Mouse (Mus musculus) stomach, embryonic 15.5 days (tissue): ENCODE results near the gene Clpp. TPM values are rescaled to one million over a fixed set of nuclear protein-coding genes. Genes with fewer than 3 reads are reported as not detected.
A peak's percentile ranks its signal among the peaks of the same experiment; 100 is the strongest.

Experiments
- ATAC-seq: fragments of 200-750 bp; cut with Nextera tagmentation; 2 replicates; pipeline ENCODE4 v1.8.0; 2017; ENCODE audit warnings: low read depth, moderate number of reproducible peaks, moderate TSS enrichment; ENCODE audit not compliant: insufficient read depth, low FRiP score
- H3K27ac ChIP-seq: fragments of 300-500 bp; sonication (generic); 2 replicates; pipeline ENCODE4 v1.5.1; 2015; ENCODE audit warnings: mild to moderate bottlenecking, inconsistent platforms
- H3K27me3 ChIP-seq: fragments of 300-500 bp; sonication (generic); replicated peaks from 2 replicates; pipeline ENCODE4 v1.6.1; 2015; ENCODE audit warnings: inconsistent platforms
- H3K36me3 ChIP-seq: fragments of 300-500 bp; sonication (generic); 2 replicates; pipeline ENCODE4 v1.6.1; 2015; ENCODE audit warnings: inconsistent platforms
- H3K4me1 ChIP-seq: fragments of 300-500 bp; sonication (generic); 2 replicates; pipeline ENCODE4 v1.6.1; 2015; ENCODE audit warnings: inconsistent platforms
- H3K4me2 ChIP-seq: fragments of 300-500 bp; sonication (generic); 2 replicates; pipeline ENCODE4 v1.6.1; 2015; ENCODE audit warnings: mild to moderate bottlenecking, inconsistent platforms
- H3K4me3 ChIP-seq: fragments of 300-500 bp; sonication (generic); replicated peaks from 2 replicates; pipeline ENCODE4 v1.5.1; 2015; ENCODE audit warnings: inconsistent platforms
- H3K9ac ChIP-seq: fragments of 300-500 bp; sonication (generic); 2 replicates; pipeline ENCODE4 v1.6.1; 2015; ENCODE audit warnings: inconsistent platforms
- H3K9me3 ChIP-seq: fragments of 300-500 bp; sonication (generic); 2 replicates; pipeline ENCODE4 v1.6.1; 2016; ENCODE audit warnings: inconsistent platforms
- WGBS: fragments of 180-500 bp; shearing (Covaris S2); methylation state at CpG from one replicate; pipeline ENCODE4 v1.1.7; 2015; 5-methylcytosine and 5-hydroxymethylcytosine counted together
- polyA plus RNA-seq: library from polyadenylated mRNA; unstranded; fragments of >200 nt; fragmentation: Nextera tagmentation; extraction: Ambion mirVana; gene quantifications from 2 replicates; pipeline ENCODE4 v1.2.1, GENCODE M21; 2015

The Clpp gene
- polyA plus RNA-seq, 1 experiment from 2014 or later, result 144 TPM

DNA sequence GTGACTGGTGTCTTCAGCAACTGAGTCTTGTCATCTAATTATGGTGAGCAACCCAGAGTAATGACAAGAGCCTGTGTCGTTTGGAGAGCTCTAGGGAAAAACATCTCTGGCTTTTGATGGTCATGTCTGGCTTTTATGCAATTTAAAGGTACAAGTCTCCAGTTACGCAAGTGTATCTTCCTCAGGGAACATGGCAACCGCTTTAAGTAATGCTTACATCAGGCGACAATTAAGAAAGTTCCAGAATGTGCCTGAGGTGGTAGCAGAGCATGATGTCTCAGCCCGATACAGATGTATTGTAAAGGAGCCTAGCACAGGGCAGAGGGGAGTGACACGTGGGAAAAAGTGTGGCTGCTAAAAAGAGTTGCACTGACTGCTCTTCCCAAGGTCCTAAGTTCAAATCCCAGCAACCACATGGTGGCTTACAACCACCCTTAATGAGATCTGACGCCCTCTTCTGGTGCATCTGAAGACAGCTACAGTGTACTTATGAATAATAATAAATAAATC is 1.1 kb upstream of the Clpp start:
- Histone ChIP-seq H3K9ac (no peak overlapping the region), H3K36me3 (peaks cover 19% of the 10 kb centered on the region), H3K27ac (0 out of 2 replicates have a peak overlapping the region, but pooled peaks have one; percentile 79), H3K4me1 (peaks cover 6% of the 10 kb centered on the region), H3K4me3 (peak overlapping the region; percentile 78), H3K4me2 (peak overlapping the region; percentile 72), H3K9me3 (no peaks in the 10 kb centered on the region), H3K27me3 (no peaks in the 10 kb centered on the region)
- no peak for ATAC-seq
- 71% methylated on average over 7 of the region's 7 CpGs for whole genome bisulfite sequencing

DNA sequence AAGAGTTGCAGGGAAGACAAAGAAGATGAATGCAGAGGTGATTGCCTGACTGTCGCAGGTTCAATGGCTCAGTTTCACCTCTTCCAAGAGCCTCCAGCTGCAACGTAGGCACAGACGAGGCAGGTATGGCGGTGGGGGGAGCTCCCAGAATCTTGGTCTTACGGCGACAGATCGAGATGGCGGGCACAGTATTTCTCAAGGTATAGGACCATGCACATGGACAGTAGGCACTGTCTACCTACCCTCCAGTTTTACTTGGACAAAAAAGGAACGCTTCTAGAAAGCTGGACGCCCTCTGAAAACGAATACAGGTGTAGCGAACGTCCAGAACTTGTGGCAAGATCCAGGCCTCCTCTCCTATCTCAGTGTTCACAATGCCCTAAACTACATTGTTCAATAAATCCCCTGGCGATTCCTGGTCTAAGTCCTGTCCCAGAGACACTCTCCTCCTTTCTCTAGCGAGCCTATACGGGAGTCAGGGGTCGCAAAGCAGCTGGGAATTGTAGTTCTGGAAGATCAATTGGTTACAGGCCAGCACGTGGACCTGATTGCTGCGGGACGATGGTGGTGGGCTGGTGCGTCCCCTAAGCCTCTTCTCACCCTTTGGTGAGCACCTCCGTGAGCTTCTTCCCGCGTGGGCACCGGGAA is 514 bp upstream of the Clpp start:
- 2% methylated on average over 25 of the region's 25 CpGs for WGBS
- H3K36me3 ChIP-seq, result peaks cover 25% of the 10 kb centered on the region
- peak overlapping the region; percentile 78 for H3K4me3 ChIP-seq
- peaks cover 6% of the 10 kb centered on the region for H3K4me1 ChIP-seq
- ATAC-seq, result peak; percentile 92
- peak overlapping the region; percentile 79 for H3K27ac ChIP-seq
- H3K4me2 ChIP-seq, result peak overlapping the region; percentile 72
- peak overlapping the region; percentile 38; the same call in 1 of the 2 replicates for H3K9ac ChIP-seq
- H3K27me3 ChIP-seq, result no peaks in the 10 kb centered on the region
- H3K9me3 ChIP-seq, result no peaks in the 10 kb centered on the region

DNA sequence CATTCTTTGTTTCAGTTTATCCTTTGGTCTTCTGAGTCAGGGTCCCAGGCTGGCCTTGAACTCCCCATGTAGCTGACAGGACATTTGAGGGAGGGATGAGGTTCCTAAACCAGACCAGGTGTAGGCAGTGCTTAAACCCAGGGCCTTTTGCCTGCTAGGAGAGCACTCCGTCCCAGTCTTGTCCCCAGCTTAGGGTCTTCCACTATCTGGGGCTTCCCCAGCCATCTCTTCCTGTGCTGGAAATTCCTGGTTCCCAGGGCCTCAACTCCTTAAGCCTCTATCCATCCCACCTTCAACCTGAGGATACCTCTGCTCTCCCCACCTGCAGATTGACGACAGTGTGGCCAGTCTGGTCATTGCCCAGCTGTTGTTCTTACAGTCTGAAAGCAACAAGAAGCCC is 861 bp downstream of the Clpp start:
- ATAC-seq, result no peak
- peaks cover 25% of the 10 kb centered on the region for H3K36me3 ChIP-seq
- H3K4me1 ChIP-seq, result peaks cover 6% of the 10 kb centered on the region
- H3K27ac ChIP-seq, result no peak overlapping the region
- WGBS, result 62% methylated on average over 2 of the region's 2 CpGs
- H3K9ac ChIP-seq, result peak overlapping the region; percentile 75; the same call in 1 of the 2 replicates
- peak overlapping the region; percentile 78 for H3K4me3 ChIP-seq
- H3K4me2 ChIP-seq, result peak overlapping the region; percentile 72
- H3K27me3 ChIP-seq, result no peaks in the 10 kb centered on the region
- no peaks in the 10 kb centered on the region for H3K9me3 ChIP-seq

DNA sequence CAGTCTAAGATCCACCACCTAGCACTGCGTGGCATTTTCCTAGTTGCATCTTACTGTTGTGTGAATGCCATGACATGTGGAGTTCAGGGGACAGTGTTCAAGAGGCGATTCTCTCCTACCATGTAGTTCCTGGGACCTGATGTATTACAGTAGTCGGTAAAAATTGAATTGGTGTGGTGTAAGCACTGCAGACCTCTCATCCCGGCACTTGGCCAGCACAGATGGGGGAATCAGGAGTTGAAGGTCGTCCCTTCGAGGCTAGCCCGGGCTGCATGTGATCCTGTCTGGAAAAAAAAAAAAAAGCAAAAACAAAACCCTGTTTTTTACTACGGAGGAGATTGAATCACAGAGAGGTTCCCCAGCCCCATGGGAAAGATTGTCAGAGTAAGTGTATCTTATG is 4.9 kb downstream of the Clpp start:
- ATAC-seq, result no peak
- Histone ChIP-seq H3K27me3 (no peaks in the 10 kb centered on the region), H3K4me2 (no peak overlapping the region), H3K4me3 (no peak overlapping the region), H3K9ac (no peak overlapping the region), H3K27ac (no peak overlapping the region), H3K4me1 (peaks cover 15% of the 10 kb centered on the region), H3K9me3 (no peaks in the 10 kb centered on the region), H3K36me3 (peaks cover 29% of the 10 kb centered on the region)
- whole genome bisulfite sequencing, result 90% methylated on average over 8 of the region's 8 CpGs

DNA sequence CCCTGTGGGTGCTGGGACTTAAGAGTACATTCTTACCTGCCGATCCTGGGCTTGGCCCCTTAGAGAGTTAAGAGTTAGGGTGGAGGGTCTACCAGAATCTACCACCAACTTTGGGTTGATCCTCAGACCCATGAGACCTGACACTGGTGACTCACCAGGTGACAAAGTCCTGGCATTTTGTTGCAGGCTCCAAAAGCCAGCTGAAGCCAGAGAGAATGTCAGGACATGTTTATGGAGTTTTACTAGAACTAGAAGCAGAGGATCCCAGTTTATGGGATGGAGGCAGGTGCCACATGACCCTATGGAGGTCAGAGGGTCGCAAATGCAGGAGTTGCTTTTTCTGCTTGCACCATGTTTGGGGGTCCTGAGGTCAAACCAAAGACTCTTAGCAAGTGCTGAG is 6.4 kb downstream of the Clpp start:
- Histone ChIP-seq H3K27ac (no peak overlapping the region), H3K36me3 (peaks cover 28% of the 10 kb centered on the region), H3K9ac (no peak overlapping the region), H3K9me3 (no peaks in the 10 kb centered on the region), H3K4me3 (no peak overlapping the region), H3K27me3 (no peaks in the 10 kb centered on the region), H3K4me2 (no peak overlapping the region), H3K4me1 (0 out of 2 replicates have a peak, but pooled peaks cover 9% of the 10 kb centered on the region)
- ATAC-seq, result no peak
- WGBS, result 71% methylated on average over 2 of the region's 2 CpGs

DNA sequence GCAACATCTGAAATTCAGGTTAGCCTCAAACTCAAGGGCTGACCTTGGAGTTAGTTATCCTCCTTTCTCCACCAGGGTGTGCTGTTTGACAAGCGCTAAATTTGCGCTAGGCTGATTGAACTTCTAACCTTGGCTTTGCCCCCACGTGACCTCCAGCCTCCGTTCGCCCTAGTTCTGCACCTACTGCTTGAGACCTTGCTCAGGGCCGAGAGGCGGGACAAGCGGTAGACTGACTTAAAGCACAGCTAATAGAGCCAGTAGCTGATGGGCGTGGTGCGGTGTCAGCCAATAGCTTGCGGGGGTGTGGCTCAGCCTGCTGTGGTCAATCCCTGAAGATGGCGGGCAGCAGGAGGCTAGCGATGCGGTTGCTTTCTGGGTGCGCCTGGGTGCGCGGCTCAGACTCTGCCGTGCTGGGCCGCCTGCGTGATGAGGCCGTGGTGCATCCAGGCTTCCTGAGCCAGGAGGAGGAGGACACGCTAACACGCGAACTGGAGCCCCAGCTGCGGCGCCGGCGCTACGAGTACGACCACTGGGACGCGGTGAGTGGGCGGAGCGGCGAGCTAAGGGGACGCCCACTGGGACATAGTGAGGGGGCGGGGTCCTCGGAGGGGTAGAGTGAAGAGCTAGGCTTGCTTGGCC is 7.0 kb downstream of the Clpp start, which contains the start of gene Alkbh7:
Alkbh7 (plus strand) TSS at position 311 of the 639 bp plus-strand sequence.
- H3K27me3 ChIP-seq, result no peaks in the 10 kb centered on the region
- peak within 1 kb of the TSS; percentile 49 for H3K9ac ChIP-seq
- 0 out of 2 replicates have a peak, but pooled peaks cover 9% of the 10 kb centered on the region for H3K4me1 ChIP-seq
- peak within 1 kb of the TSS; percentile 81 for H3K27ac ChIP-seq
- peak; percentile 99 for ATAC-seq
- peak within 1 kb of the TSS; percentile 77 for H3K4me3 ChIP-seq
- peak within 1 kb of the TSS; percentile 86 for H3K4me2 ChIP-seq
- WGBS, result under 1% methylated on average over 38 of the region's 38 CpGs
- no peaks in the 10 kb centered on the region for H3K9me3 ChIP-seq
- H3K36me3 ChIP-seq, result peaks cover 24% of the 10 kb centered on the region

DNA sequence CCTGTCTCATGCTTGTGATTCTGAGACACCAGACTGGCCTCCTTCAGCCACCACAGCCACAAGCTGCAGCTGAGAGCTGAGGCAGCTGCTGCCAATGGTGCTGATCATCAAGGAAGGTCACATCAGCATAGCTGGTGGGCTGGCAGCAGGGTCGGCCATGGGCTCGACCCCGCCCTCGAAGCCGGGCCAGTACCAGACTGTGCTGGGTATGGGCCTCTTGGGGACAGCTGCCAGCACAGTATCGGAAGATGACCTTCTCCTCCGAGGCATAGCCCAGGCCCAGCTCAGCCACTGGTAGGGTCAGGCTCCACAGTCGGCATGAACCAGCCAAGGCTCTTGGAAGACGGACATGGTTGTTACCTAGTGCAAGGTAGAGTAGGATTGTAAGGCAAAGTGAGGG is 9.3 kb downstream of the Clpp start:
- Histone ChIP-seq H3K36me3 (peaks cover 22% of the 10 kb centered on the region), H3K9me3 (no peaks in the 10 kb centered on the region), H3K4me1 (0 out of 2 replicates have a peak, but pooled peaks cover 9% of the 10 kb centered on the region), H3K27ac (no peak overlapping the region), H3K9ac (no peak overlapping the region), H3K27me3 (no peaks in the 10 kb centered on the region), H3K4me2 (no peak overlapping the region), H3K4me3 (no peak overlapping the region)
- ATAC-seq, result no peak
- WGBS, result 87% methylated on average over 9 of the region's 9 CpGs

DNA sequence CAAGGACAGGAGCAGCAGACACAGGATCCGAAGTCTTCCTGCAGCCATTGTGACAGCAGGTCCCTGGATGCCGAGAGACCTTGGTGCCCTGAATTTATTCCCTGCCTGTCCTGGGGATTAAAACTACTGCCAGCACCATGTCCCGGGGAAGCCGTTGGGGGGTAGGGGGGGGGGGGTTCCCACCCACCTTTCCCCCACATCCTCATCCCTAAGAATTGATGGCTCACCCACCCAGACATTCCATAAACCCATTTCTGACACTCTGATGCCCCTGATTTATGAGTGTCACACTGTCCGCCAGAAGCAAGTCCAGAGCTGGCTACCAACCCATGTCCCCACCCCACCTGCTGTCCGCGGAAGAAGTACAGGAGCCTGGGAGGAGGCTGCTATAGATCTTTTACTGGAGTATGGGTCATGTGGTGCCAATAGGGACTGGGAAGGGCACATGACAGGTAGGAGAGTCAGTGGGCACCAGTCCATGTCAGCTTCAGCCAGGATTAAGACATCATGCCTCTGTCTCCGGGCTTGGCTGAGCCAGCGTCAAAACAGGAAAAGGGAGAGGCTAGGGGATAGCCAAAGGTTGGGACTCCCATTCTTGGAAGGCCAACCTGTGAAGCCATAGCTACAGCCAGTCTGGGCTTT is 10.0 kb downstream of the Clpp start, which contains the start of gene Pspn:
Pspn (minus strand) TSS at position 51 of the 642 bp plus-strand sequence.
- no peaks in the 10 kb centered on the region for H3K9me3 ChIP-seq
- no peak within 1 kb of the TSS for H3K27ac ChIP-seq
- H3K4me3 ChIP-seq, result no peak within 1 kb of the TSS
- peaks cover 24% of the 10 kb centered on the region for H3K36me3 ChIP-seq
- 82% methylated on average over 9 of the region's 9 CpGs for WGBS
- ATAC-seq, result no peak
- H3K4me1 ChIP-seq, result 0 out of 2 replicates have a peak, but pooled peaks cover 9% of the 10 kb centered on the region
- H3K9ac ChIP-seq, result no peak within 1 kb of the TSS
- no peaks in the 10 kb centered on the region for H3K27me3 ChIP-seq
- no peak within 1 kb of the TSS for H3K4me2 ChIP-seq

DNA sequence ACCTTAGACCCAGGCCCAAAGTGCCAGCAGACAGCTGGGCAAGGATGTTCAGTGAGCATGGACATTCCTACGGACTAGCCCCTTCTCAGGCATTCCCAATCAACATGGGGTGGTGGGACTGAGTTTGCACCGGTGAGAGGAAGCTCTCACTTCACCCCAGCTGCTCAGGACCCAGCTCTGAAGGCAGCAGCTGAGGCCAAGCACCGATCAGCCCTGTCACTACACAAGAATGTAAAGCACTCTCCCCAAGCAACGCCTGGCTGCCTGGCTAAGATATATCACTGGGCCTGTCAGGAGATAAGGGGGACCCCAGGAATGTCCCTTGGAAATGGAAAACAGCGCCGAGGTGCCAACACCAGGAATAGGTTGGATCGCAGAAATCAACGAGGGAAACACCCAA is 11.1 kb downstream of the Clpp start:
- ATAC-seq, result no peak
- H3K4me1 ChIP-seq, result 0 out of 2 replicates have a peak, but pooled peaks cover 9% of the 10 kb centered on the region
- no peak overlapping the region for H3K4me3 ChIP-seq
- H3K9ac ChIP-seq, result no peak overlapping the region
- H3K36me3 ChIP-seq, result peaks cover 33% of the 10 kb centered on the region
- WGBS, result 50% methylated on average over 8 of the region's 8 CpGs
- H3K9me3 ChIP-seq, result no peaks in the 10 kb centered on the region
- H3K27me3 ChIP-seq, result no peaks in the 10 kb centered on the region
- no peak overlapping the region for H3K4me2 ChIP-seq
- no peak overlapping the region for H3K27ac ChIP-seq

DNA sequence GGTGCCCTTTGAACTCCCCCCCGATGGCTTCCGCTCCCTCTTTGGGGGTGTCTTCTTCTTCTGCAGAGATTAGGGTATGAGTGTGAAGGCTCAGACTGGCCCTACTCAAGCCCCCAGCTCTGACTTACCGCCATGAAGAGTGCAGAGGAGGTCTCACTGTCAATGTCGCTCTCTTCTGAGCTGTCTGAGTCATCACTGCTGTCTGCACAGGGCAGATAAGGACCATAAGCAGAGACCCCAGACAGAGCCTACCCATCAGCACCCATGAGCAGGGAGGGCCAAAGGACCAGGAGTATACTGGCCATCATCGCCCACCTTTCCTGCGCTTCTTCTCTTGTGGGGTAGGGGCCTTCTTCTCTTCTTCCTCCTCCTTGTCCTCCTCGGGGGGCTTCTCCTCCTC is 13.9 kb downstream of the Clpp start:
- peaks cover 51% of the 10 kb centered on the region for H3K36me3 ChIP-seq
- no peak for ATAC-seq

DNA sequence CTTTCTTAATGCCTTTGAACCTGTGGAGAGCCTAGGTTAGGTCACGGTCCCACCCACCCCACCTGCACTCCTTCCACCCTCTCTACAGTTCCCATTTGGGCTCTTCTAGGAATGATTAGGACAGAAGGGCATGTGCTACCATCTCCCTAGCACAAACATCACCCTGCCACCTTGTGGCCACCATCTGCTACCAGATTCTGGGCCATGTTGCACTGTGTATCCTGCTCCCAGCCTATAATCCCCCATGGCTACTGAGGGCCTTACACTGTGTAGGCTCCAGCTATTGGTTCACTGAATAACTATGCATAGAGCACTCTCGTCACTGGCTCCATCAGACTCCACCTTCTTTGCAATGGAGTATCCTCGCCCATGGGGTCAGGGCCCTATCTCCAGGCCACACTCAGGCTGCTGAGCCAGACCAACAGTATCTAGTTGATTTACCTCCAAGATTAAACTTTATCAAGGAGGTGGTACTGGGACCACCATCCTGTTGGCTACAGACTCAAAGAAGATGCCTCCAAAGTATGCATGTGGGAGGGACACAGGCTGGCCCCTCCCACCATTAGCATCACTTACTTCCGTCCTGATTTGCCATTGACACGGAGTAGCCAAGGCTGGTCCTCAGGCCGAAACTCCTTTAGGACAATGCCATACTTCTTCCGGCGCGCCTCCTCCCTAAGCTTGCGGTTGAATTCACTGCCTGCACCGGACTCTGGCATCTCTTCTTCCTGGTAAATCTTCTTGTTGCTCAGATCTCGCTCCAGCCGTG is 17.2 kb downstream of the Clpp start:
- no peaks in the 10 kb centered on the region for H3K27me3 ChIP-seq
- H3K4me2 ChIP-seq, result no peak overlapping the region
- H3K36me3 ChIP-seq, result peaks cover 50% of the 10 kb centered on the region
- peaks cover 6% of the 10 kb centered on the region; the same call in 1 of the 2 replicates for H3K4me1 ChIP-seq
- peak overlapping the region; percentile 57; the same call in 1 of the 2 replicates for H3K27ac ChIP-seq
- 91% methylated on average over 13 of the region's 13 CpGs for WGBS
- no peak overlapping the region for H3K4me3 ChIP-seq
- no peaks in the 10 kb centered on the region for H3K9me3 ChIP-seq
- no peak overlapping the region for H3K9ac ChIP-seq
- no peak for ATAC-seq

More for the DNA sequence above, 13.9 kb downstream of the Clpp start:
- Histone ChIP-seq H3K9ac (no peak overlapping the region), H3K27me3 (no peaks in the 10 kb centered on the region), H3K4me3 (no peak overlapping the region), H3K4me1 (no peaks in the 10 kb centered on the region), H3K9me3 (no peaks in the 10 kb centered on the region), H3K27ac (no peak overlapping the region), H3K4me2 (no peak overlapping the region)
- WGBS, result 92% methylated on average over 7 of the region's 7 CpGs
